ENCODE assay signal across 17 mouse cellular contexts in the genomic region with DNA sequence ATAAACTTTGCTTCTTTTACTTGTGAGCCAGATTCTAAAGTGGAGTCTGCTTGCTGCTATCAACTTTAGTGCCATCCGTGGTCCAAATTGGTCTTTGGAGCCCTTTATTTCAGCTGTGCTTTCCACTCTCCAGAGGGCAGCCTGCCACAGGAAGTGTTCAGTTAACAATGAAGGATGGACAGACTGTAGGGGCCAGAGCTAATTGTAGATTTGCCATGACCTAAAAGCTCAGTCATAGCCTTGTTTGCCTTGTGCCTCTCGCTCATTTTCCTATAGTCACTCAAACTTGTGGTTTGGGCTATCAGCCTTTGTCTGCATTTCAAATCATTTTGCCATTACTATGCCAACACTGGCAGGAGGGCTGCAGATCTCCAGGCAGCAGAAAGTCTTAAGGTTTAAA.
A peak's percentile ranks its signal among the peaks of the same experiment; 100 is the strongest.
DNase-seq lines count a peak whose midpoint lies in the region; ATAC-seq lines count a peak whose summit lies in the region.
"Had no signal": no experiment of that assay in that cellular context is flagged by ENCODE, and none has a peak within 500 bp of the region (broad histone marks: within the 10 kb centered on the region; RNA-seq: fewer than 3 reads in every experiment).

No protein-coding gene starts in this region.

- DNase-seq in cerebellum, adult 11-12 months, result peak; percentile 8
- DNase-seq in cerebellum, adult 8-10 months, result no peak
- DNase-seq in layer of hippocampus, postnatal 14 days (ENCODE audit: low spot score in 2 of 2), result peak; percentile 8 to 43
- DNase-seq in layer of hippocampus, adult 11-12 months (ENCODE audit: low spot score), result no peak
- DNase-seq in right cerebral cortex, postnatal 10 days (ENCODE audit: low spot score in 2 of 2), result peak; percentile 29 to 30
- no peak for DNase-seq in right cerebral cortex, postnatal 4 days
- DNase-seq: gastrocnemius, postnatal 14 days; heart, adult 18-20 months; heart, postnatal 4 days; liver; liver, postnatal 0 days; lung, postnatal 10 days; thymus, adult 2 months had no signal

- ATAC-seq in megakaryocyte-erythroid progenitor cell, adult 5-6 weeks (replicated peaks; ENCODE audit: low FRiP score, low TSS enrichment, poor library complexity, severe bottlenecking), result no peak
- ATAC-seq in monocyte, adult 5-6 weeks (replicated peaks; ENCODE audit: insufficient number of reproducible peaks, low FRiP score, low TSS enrichment, poor library complexity, severe bottlenecking), result no peak
- ATAC-seq: forebrain, embryonic 13.5 days; intestine, postnatal 0 days; liver, postnatal 0 days had no signal

Comparison
In these comparisons a context has a peak if more than half of its experiments do, and no peak if none do; other contexts are left out.
1. DNase-seq: peak in cerebellum, adult 11-12 months (single experiment), layer of hippocampus, postnatal 14 days (2 of 2) and right cerebral cortex, postnatal 10 days (2 of 2); none in cerebellum, adult 8-10 months (single experiment), layer of hippocampus, adult 11-12 months (single experiment) and right cerebral cortex, postnatal 4 days (single experiment).